Mouse (Mus musculus) layer of hippocampus, adult 8-10 months (tissue): ENCODE data around the gene Olfr1184. TPM values are rescaled to one million over a fixed set of nuclear protein-coding genes. Genes with fewer than 3 reads are reported as not detected.
"Not testable (repeated sequence)": the region's sequence is repeated elsewhere in the genome, so short reads cannot be mapped to it uniquely, and the experiment has no call there.

ENCODE experiments used
- DNase-seq, 2 experiments: peaks; one replicate each; pipeline ENCODE4 v3.0.0; 2022; ENCODE audit warnings: low spot score in 2 of 2
- total RNA-seq, 4 experiments: library from RNA; stranded (reverse); gene quantifications; 2 replicates each; pipeline ENCODE4 v1.2.4; 2022

Gene Olfr1184
- not detected for total RNA-seq

DNA sequence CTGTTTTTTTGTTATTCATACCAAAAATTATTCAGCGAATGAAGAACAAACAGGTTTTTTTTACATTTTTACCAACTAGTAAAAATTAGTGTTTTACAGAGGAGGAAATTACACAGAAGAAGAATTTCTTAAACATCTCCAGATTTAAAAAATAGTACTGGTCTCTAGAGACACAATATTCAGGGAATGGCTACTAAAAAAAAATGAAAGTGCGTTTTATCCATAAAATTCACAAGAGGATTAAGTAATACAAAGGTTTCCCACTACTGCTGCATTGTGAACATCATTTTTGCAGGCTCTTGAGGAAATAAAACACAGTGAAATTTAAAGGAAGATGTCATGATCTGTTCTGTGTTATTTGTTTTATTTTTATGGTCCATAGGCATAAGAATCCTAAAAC is at the start of gene Olfr1184:
Gene Olfr1184 (plus strand): TSS at position 301 of the 400 bp plus-strand sequence.
- DNase-seq, result no peak

- DNase-seq, result no peak
Observed at GRCm38 (mm10) chr2:88449031-88449430, 34.4 kb upstream of the Olfr1184 start, which contains the start of gene Gm13757. Gm13757 (minus strand) TSS chr2:88449131.

DNA sequence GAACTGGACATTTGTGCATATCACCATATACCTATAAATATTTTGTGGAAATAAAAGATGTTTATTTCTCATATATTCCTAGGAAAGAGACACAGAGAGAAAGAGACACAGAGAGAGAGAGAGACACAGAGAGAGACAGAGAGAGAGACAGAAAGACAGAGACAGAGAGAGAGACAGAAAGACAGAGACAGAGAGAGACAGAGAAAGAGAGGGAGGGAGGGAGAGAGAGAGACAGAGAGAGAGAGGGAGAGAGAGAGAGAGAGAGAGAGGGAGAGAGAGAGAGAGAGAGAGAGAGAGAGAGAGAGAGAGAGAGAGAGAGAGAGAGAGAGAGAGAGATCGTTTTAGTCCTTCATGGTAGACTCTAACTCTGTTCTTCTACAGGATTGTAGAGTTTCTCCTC is 28.8 kb upstream of the Olfr1184 start, which contains the start of gene Olfr1183:
Gene Olfr1183 (plus strand): TSS at position 301 of the 400 bp plus-strand sequence.
- not testable (repeated sequence) for DNase-seq

- DNase-seq, result no peak
Observed at GRCm38 (mm10) chr2:88493020-88493419, 9.6 kb downstream of the Olfr1184 start, which contains the start of gene Olfr1185-ps1. Olfr1185-ps1 (plus strand) TSS chr2:88493320.

GRCm38 (mm10) chr2:88518251-88518650 is 34.9 kb downstream of the Olfr1184 start, which contains the start of gene Olfr1186:
Olfr1186 (plus strand) TSS chr2:88518551.
- DNase-seq, result no peak

GRCm38 (mm10) chr2:88525720-88526119 is 42.3 kb downstream of the Olfr1184 start:
- DNase-seq, result no peak

Other genes starting within 250 kb of the Olfr1184 start
- not detected for gene Olfr1173, start 203.7 kb upstream of the Olfr1184 start, total RNA-seq
- not detected for gene Olfr1174-ps, start 168.5 kb upstream of the Olfr1184 start, total RNA-seq
- gene Olfr1175-ps, start 156.4 kb upstream of the Olfr1184 start, total RNA-seq, result not detected
- gene Olfr1176, start 146.9 kb upstream of the Olfr1184 start, total RNA-seq, result not detected
- not detected for gene Olfr1177-ps, start 137.1 kb upstream of the Olfr1184 start, total RNA-seq
- gene Olfr1178, start 96.5 kb upstream of the Olfr1184 start, total RNA-seq, result not detected
- not detected for gene Olfr1179, start 77.1 kb upstream of the Olfr1184 start, total RNA-seq
- not detected for gene Olfr1180, start 64.4 kb upstream of the Olfr1184 start, total RNA-seq
- gene Olfr1181, start 57.4 kb upstream of the Olfr1184 start, total RNA-seq, result not detected
- gene Gm13757, start 34.5 kb upstream of the Olfr1184 start, total RNA-seq, result not detected
- not detected for gene Olfr1183, start 28.7 kb upstream of the Olfr1184 start, total RNA-seq
- not detected for gene Olfr1185-ps1, start 9.7 kb downstream of the Olfr1184 start, total RNA-seq
- not detected for gene Olfr1186, start 35.0 kb downstream of the Olfr1184 start, total RNA-seq
- not detected for gene Olfr1188, start 73.3 kb downstream of the Olfr1184 start, total RNA-seq
- gene Olfr1189, start 102.9 kb downstream of the Olfr1184 start, total RNA-seq, result not detected
- gene Olfr1191-ps1, start 156.9 kb downstream of the Olfr1184 start, total RNA-seq, result under 1 TPM in 1 of 4 experiments, not detected in 3; 0.06 TPM
- gene Olfr1192-ps1, start 164.9 kb downstream of the Olfr1184 start, total RNA-seq, result not detected
- not detected for gene Olfr1193, start 192.0 kb downstream of the Olfr1184 start, total RNA-seq
- gene Olfr1195, start 205.6 kb downstream of the Olfr1184 start, total RNA-seq, result not detected
- gene Olfr1196, start 221.0 kb downstream of the Olfr1184 start, total RNA-seq, result not detected
- gene Olfr1197, start 248.8 kb downstream of the Olfr1184 start, total RNA-seq, result not detected